Mouse (Mus musculus) forebrain, embryonic 15.5 days (tissue): ENCODE data around the gene Gm12845. TPM values are rescaled to one million over a fixed set of nuclear protein-coding genes. Genes with fewer than 3 reads are reported as not detected.
"Not testable (repeated sequence)": the region's sequence is repeated elsewhere in the genome, so short reads cannot be mapped to it uniquely, and the experiment has no call there.

ENCODE experiments used
- ATAC-seq: fragments of 200-750 bp; cut with Nextera tagmentation; replicated peaks from 2 replicates; pipeline ENCODE4 v1.8.0; 2017; ENCODE audit warnings: mild to moderate bottlenecking, moderate TSS enrichment, moderate library complexity
- H3K27ac ChIP-seq: fragments of 300-500 bp; sonication (generic); replicated peaks from 2 replicates; pipeline ENCODE4 v1.5.1; 2015; ENCODE audit warnings: mild to moderate bottlenecking, inconsistent platforms
- H3K27me3 ChIP-seq: fragments of 300-500 bp; sonication (generic); 2 replicates; pipeline ENCODE4 v1.6.1; 2015; ENCODE audit warnings: inconsistent platforms
- H3K36me3 ChIP-seq: fragments of 300-500 bp; sonication (generic); 2 replicates; pipeline ENCODE4 v1.6.1; 2015; ENCODE audit warnings: mild to moderate bottlenecking, inconsistent platforms
- H3K4me1 ChIP-seq: fragments of 300-500 bp; sonication (generic); 2 replicates; pipeline ENCODE4 v1.6.1; 2015; ENCODE audit warnings: inconsistent platforms
- H3K4me2 ChIP-seq: fragments of 300-500 bp; sonication (generic); replicated peaks from 2 replicates; pipeline ENCODE4 v1.6.1; 2015; ENCODE audit warnings: mild to moderate bottlenecking, inconsistent platforms
- H3K4me3 ChIP-seq: fragments of 300-500 bp; sonication (generic); 2 replicates; pipeline ENCODE4 v1.5.1; 2015; ENCODE audit warnings: mild to moderate bottlenecking, inconsistent platforms
- H3K9ac ChIP-seq: fragments of 300-500 bp; sonication (generic); replicated peaks from 2 replicates; pipeline ENCODE4 v1.6.1; 2015; ENCODE audit warnings: mild to moderate bottlenecking, inconsistent platforms
- H3K9me3 ChIP-seq: fragments of 300-500 bp; sonication (generic); 2 replicates; pipeline ENCODE4 v1.6.1; 2016; ENCODE audit warnings: inconsistent platforms
- WGBS: fragments of 180-500 bp; shearing (Covaris S2); methylation state at CpG from one replicate; pipeline ENCODE4 v1.1.7; 2015; ENCODE audit warnings: mixed read lengths; 5-methylcytosine and 5-hydroxymethylcytosine counted together
- polyA plus RNA-seq: library from polyadenylated mRNA; unstranded; fragments of >200 nt; fragmentation: Nextera tagmentation; extraction: Ambion mirVana; gene quantifications from 2 replicates; pipeline ENCODE4 v1.2.1, GENCODE M21; 2015

The Gm12845 gene
- polyA plus RNA-seq, 1 experiment from 2014 or later: not detected

- no peaks in the 10 kb centered on the region for H3K9me3 ChIP-seq
- WGBS: 95% methylated on average over 3 of the region's 3 CpGs
- H3K9ac ChIP-seq: no peak overlapping the region
- no peak for ATAC-seq
- no peaks in the 10 kb centered on the region for H3K27me3 ChIP-seq
- H3K27ac ChIP-seq: no peak overlapping the region
- no peaks in the 10 kb centered on the region for H3K36me3 ChIP-seq
- no peak overlapping the region for H3K4me2 ChIP-seq
- H3K4me3 ChIP-seq: no peak overlapping the region
- no peaks in the 10 kb centered on the region for H3K4me1 ChIP-seq
Measured at GRCm38 (mm10) chr4:117731926-117732325, 7.7 kb downstream of the Gm12845 start.

GRCm38 (mm10) chr4:117737559-117737958 is 13.3 kb downstream of the Gm12845 start:
- no peak overlapping the region for H3K9ac ChIP-seq
- H3K4me1 ChIP-seq: no peaks in the 10 kb centered on the region
- H3K36me3 ChIP-seq: no peaks in the 10 kb centered on the region
- H3K4me3 ChIP-seq: no peak overlapping the region
- H3K4me2 ChIP-seq: no peak overlapping the region
- ATAC-seq: no peak
- 46% methylated on average over 8 of the region's 8 CpGs for WGBS
- H3K9me3 ChIP-seq: no peaks in the 10 kb centered on the region
- H3K27ac ChIP-seq: no peak overlapping the region
- no peaks in the 10 kb centered on the region for H3K27me3 ChIP-seq

DNA sequence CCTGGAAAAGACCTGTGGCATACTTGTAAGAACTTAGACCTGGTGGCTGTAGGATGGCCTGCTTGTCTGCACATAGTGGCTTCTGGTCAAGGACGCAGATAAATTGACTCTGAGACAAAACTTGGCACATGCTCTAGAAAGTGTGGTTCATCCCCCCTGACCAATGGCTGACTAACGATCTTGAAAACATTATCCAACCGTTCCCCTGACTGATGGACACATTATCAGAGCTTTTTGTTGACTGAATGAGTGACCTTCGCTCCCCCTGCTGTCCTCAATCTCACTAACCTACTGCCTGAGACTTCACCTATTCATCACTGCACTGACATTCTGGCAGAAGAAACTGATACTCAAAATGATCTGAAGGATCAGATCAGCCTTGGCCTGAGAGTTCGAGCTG is 28.3 kb downstream of the Gm12845 start:
- H3K9ac ChIP-seq, H3K27ac ChIP-seq, H3K9me3 ChIP-seq, ATAC-seq, H3K36me3 ChIP-seq, H3K27me3 ChIP-seq, H3K4me3 ChIP-seq, H3K4me1 ChIP-seq, H3K4me2 ChIP-seq: not testable (repeated sequence)
- 74% methylated on average over 5 of the region's 5 CpGs for WGBS

DNA sequence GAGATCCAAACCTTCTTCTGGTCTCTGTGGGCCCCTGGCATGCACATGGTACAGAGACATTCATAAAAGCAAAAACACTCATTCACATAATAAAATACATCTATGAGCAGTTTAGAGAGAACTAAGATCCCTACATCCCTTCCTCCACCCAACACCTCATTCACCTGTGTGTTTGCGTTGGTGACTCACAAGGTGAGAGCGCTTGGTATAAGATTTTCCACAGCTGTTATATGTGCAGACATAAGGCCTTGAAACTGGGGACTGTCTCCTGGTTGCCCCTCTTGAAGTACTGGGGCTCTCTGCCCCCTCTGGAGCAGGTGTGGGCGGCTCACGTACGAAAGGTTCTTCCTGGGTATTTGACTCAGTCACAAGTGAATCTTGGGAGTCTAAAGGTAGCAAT is 35.9 kb downstream of the Gm12845 start:
- Histone ChIP-seq H3K27me3 (no peaks in the 10 kb centered on the region), H3K4me2 (no peak overlapping the region), H3K9ac (no peak overlapping the region), H3K9me3 (0 out of 2 replicates have a peak, but pooled peaks cover 3% of the 10 kb centered on the region), H3K4me1 (no peaks in the 10 kb centered on the region), H3K4me3 (no peak overlapping the region), H3K27ac (no peak overlapping the region), H3K36me3 (no peaks in the 10 kb centered on the region)
- WGBS: 96% methylated on average over 5 of the region's 5 CpGs
- ATAC-seq: no peak

- no peak within 1 kb of the TSS for H3K4me3 ChIP-seq
- no peak within 1 kb of the TSS for H3K9ac ChIP-seq
- H3K27me3 ChIP-seq: no peaks in the 10 kb centered on the region
- WGBS: 71% methylated on average over 12 of the region's 12 CpGs
- no peaks in the 10 kb centered on the region for H3K4me1 ChIP-seq
- H3K9me3 ChIP-seq: 0 out of 2 replicates have a peak, but pooled peaks cover 3% of the 10 kb centered on the region
- no peaks in the 10 kb centered on the region for H3K36me3 ChIP-seq
- no peak for ATAC-seq
- no peak within 1 kb of the TSS for H3K4me2 ChIP-seq
- H3K27ac ChIP-seq: no peak within 1 kb of the TSS
Measured at GRCm38 (mm10) chr4:117765416-117765815, 41.2 kb downstream of the Gm12845 start, which contains the start of gene Klf17. TSS of gene Klf17 (minus strand) at chr4:117765648.

DNA sequence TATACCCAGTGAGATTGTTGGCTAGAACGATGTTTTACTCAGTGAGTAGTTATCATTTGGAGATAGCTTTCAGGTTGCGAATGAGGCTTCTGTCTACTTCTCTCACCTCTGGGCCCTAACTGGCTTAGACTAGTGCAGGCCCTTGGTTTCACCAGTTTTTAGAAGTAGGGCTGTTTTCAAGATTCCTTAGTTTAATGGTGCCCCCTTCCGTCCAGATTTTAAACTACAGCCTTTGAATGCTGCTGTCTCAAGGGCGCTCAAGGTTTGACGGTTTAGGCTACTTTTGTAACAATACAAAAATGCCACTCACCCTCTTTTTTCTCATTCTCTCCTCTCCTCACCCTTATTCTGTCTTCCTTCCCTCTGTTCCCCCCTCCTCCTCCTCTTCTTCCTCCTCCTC is 46.7 kb downstream of the Gm12845 start:
- H3K27me3 ChIP-seq: no peaks in the 10 kb centered on the region
- no peak overlapping the region for H3K9ac ChIP-seq
- no peak overlapping the region for H3K27ac ChIP-seq
- no peaks in the 10 kb centered on the region for H3K9me3 ChIP-seq
- no peaks in the 10 kb centered on the region for H3K36me3 ChIP-seq
- H3K4me2 ChIP-seq: no peak overlapping the region
- no peaks in the 10 kb centered on the region for H3K4me1 ChIP-seq
- ATAC-seq: no peak
- H3K4me3 ChIP-seq: no peak overlapping the region
- 18% methylated on average over 5 of the region's 5 CpGs for WGBS

DNA sequence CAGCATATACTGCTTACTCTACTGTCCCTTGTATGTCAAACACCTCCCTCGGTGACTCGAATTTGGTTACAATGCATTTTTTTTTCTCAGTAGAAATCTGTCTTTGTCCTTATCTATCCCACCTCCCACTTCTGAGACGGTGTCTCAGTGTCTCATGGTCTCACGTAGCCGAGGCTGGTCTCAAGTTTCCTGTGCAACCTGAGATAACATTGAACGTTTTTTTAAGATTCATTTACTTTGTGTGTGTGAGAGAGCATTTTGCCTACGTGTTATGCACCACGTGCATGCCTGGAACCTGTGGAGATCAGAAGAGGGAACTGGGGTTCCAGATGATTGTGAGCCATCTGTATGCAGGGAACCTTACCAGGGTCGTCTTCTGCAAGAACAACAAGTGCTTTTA is 48.7 kb downstream of the Gm12845 start:
- H3K4me1 ChIP-seq: no peaks in the 10 kb centered on the region
- H3K4me3 ChIP-seq: no peak overlapping the region

More for the DNA sequence above, 48.7 kb downstream of the Gm12845 start:
- no peak overlapping the region for H3K4me2 ChIP-seq
- no peaks in the 10 kb centered on the region for H3K36me3 ChIP-seq
- no peaks in the 10 kb centered on the region for H3K27me3 ChIP-seq
- ATAC-seq: no peak
- WGBS: 69% methylated on average over 9 of the region's 9 CpGs
- H3K27ac ChIP-seq: no peak overlapping the region
- H3K9me3 ChIP-seq: no peaks in the 10 kb centered on the region
- H3K9ac ChIP-seq: no peak overlapping the region

Other genes starting within 250 kb of the Gm12845 start
- 122 and 128 TPM in 2 replicates for gene Rnf220, start 227.4 kb upstream of the Gm12845 start, polyA plus RNA-seq
- gene Eri3, start 174.0 kb upstream of the Gm12845 start, polyA plus RNA-seq: 255 and 270 TPM in 2 replicates
- 78.7 and 81.2 TPM in 2 replicates for gene Dmap1, start 42.1 kb upstream of the Gm12845 start, polyA plus RNA-seq
- gene Klf17, start 41.2 kb downstream of the Gm12845 start, polyA plus RNA-seq: not detected in 2 replicates
- 9.0 and 11.3 TPM in 2 replicates for gene Slc6a9, start 110.1 kb downstream of the Gm12845 start, polyA plus RNA-seq
- gene Ccdc24, start 148.1 kb downstream of the Gm12845 start, polyA plus RNA-seq: 1.1 and 1.7 TPM in 2 replicates
- 45.2 and 52.6 TPM in 2 replicates for gene B4galt2, start 159.1 kb downstream of the Gm12845 start, polyA plus RNA-seq
- gene Atp6v0b, start 162.9 kb downstream of the Gm12845 start, polyA plus RNA-seq: 460 and 461 TPM in 2 replicates
- 26.8 and 29.4 TPM in 2 replicates for gene Dph2, start 167.6 kb downstream of the Gm12845 start, polyA plus RNA-seq
- gene Ipo13, start 190.6 kb downstream of the Gm12845 start, polyA plus RNA-seq: 69.3 and 75.5 TPM in 2 replicates
- 0.10 and 0.28 TPM in 2 replicates for gene Artn, start 205.4 kb downstream of the Gm12845 start, polyA plus RNA-seq